ENCODE assay signal across 8 mouse cellular contexts in the genomic region with DNA sequence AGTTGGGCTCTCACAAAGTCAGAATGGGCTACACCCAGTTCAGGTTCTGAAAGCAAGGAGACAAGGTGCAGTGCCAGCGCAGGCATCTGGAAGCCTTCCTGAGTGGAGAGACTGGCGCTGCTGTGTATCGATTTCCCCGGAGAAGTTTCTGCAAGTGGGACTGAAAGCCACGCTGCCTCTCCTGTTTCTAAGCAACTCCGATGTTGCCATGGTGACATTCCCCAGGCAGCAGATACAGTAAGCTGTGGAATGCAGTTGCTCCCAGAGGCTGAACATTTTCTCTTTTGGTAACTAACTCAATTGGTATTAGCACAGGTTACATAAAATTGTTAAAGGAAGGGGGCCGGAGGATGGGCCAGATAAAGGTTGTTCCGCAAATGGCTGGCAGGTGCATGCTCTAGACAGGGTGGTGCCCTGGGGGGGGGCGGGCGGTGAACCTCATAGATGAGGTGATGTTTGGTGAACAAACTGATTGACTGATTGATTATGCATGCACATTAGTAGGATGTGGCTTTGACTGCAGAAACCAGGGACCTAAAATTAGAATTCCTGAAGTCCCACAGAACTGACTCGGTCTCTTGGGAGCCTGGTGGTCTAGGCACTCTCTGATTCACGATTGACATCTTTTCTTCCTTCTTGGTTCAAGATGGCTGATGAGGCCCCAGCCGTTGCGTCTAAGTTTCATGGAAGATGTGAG. TPM values are rescaled to one million over a fixed set of nuclear protein-coding genes. Genes with fewer than 3 reads are reported as not detected.
DNase-seq lines count a peak whose midpoint lies in the region; ATAC-seq and TF ChIP-seq lines count a peak whose summit lies in the region.

No protein-coding gene starts in this region.

- TF ChIP-seq CTCF in left cerebral cortex, adult 2 months (IDR thresholded peaks at IDR 0.05): no peak

- WGBS in forebrain, embryonic 12.5 days: 27% methylated on average over 14 of the region's 14 CpGs
- WGBS in hindbrain, embryonic 12.5 days: 27% methylated on average over 14 of the region's 14 CpGs
- WGBS in midbrain, embryonic 14.5 days: 11% methylated on average over 14 of the region's 14 CpGs

- no peak overlapping the region for H3K27ac ChIP-seq in ES-E14 (ENCODE audit: insufficient read depth, low read depth, low read length, poor library complexity, severe bottlenecking)
- H3K27ac ChIP-seq in forebrain, embryonic 12.5 days: peak overlapping the region; percentile 86
- peak overlapping the region; percentile 87 for H3K27ac ChIP-seq in hindbrain, embryonic 12.5 days
- peak overlapping the region; percentile 89 for H3K27ac ChIP-seq in left cerebral cortex, adult 2 months
- peak overlapping the region; percentile 85 for H3K27ac ChIP-seq in midbrain, embryonic 14.5 days (replicated peaks; ENCODE audit: low read depth, low read length)

- intact Hi-C loops in left cerebral cortex, adult 2 months (cut with DNase I): no loop called here

- H3K4me2 ChIP-seq in forebrain, embryonic 12.5 days: peak overlapping the region; percentile 50
- peak overlapping the region; percentile 42 for H3K4me2 ChIP-seq in hindbrain, embryonic 12.5 days (replicated peaks)
- H3K4me2 ChIP-seq in midbrain, embryonic 14.5 days (ENCODE audit: low read length): peak overlapping the region; percentile 48

- no peaks in the 10 kb centered on the region for H3K36me3 ChIP-seq in ES-E14 (ENCODE audit: control insufficient read depth, insufficient read depth, low read length, poor library complexity, severe bottlenecking)
- 0 out of 2 replicates have a peak, but pooled peaks cover 2% of the 10 kb centered on the region for H3K36me3 ChIP-seq in forebrain, embryonic 12.5 days (replicated peaks)
- no peaks in the 10 kb centered on the region for H3K36me3 ChIP-seq in hindbrain, embryonic 12.5 days
- no peaks in the 10 kb centered on the region for H3K36me3 ChIP-seq in midbrain, embryonic 14.5 days (ENCODE audit: control insufficient read depth, insufficient read depth, low read length)

- H3K9me3 ChIP-seq in ES-E14 (ENCODE audit: control insufficient read depth, insufficient read depth, low read depth, low read length): no peaks in the 10 kb centered on the region
- no peaks in the 10 kb centered on the region for H3K9me3 ChIP-seq in forebrain, embryonic 12.5 days
- H3K9me3 ChIP-seq in hindbrain, embryonic 12.5 days (replicated peaks): no peaks in the 10 kb centered on the region
- H3K9me3 ChIP-seq in midbrain, embryonic 14.5 days (ENCODE audit: control insufficient read depth, low read length): no peaks in the 10 kb centered on the region

- in situ Hi-C loops in ES-E14 (cut with MboI; ENCODE audit: low sequenced_read_pairs in 2 of 2, unreplicated experiment in 2 of 2): no loop called here

- H3K9ac ChIP-seq in ES-E14 (ENCODE audit: insufficient read depth, low read depth, low read length, poor library complexity, severe bottlenecking): no peak overlapping the region
- 0 out of 2 replicates have a peak overlapping the region, but pooled peaks have one; percentile 36 for H3K9ac ChIP-seq in forebrain, embryonic 12.5 days
- peak overlapping the region; percentile 35; the same call in 1 of the 2 replicates for H3K9ac ChIP-seq in hindbrain, embryonic 12.5 days
- H3K9ac ChIP-seq in midbrain, embryonic 14.5 days (replicated peaks; ENCODE audit: low read length): 0 out of 2 replicates have a peak overlapping the region, but pooled peaks have one; percentile 16

- no peaks in the 10 kb centered on the region for H3K27me3 ChIP-seq in forebrain, embryonic 12.5 days
- H3K27me3 ChIP-seq in hindbrain, embryonic 12.5 days: no peaks in the 10 kb centered on the region
- no peaks in the 10 kb centered on the region for H3K27me3 ChIP-seq in midbrain, embryonic 14.5 days (ENCODE audit: control insufficient read depth, insufficient read depth, low read length)

- no peak overlapping the region for H3K4me3 ChIP-seq in ES-E14 (ENCODE audit: insufficient read depth in 1 of 2, low read depth in 1 of 2, low read length in 2 of 2, poor library complexity in 1 of 2, severe bottlenecking in 1 of 2)
- H3K4me3 ChIP-seq in forebrain, embryonic 12.5 days (replicated peaks): peak overlapping the region; percentile 13
- 0 out of 2 replicates have a peak overlapping the region, but pooled peaks have one; percentile 10 for H3K4me3 ChIP-seq in hindbrain, embryonic 12.5 days
- H3K4me3 ChIP-seq in left cerebral cortex, adult 2 months: peak overlapping the region; percentile 18
- peak overlapping the region; percentile 11 for H3K4me3 ChIP-seq in midbrain, embryonic 14.5 days (replicated peaks; ENCODE audit: low read depth, low read length)

- peak; percentile 86 for ATAC-seq in forebrain, embryonic 12.5 days (ENCODE audit: low FRiP score)
- ATAC-seq in hindbrain, embryonic 12.5 days (ENCODE audit: low FRiP score): peak; percentile 67
- ATAC-seq in midbrain, embryonic 14.5 days (ENCODE audit: low FRiP score, low TSS enrichment): peak; percentile 76

- DNase-seq in adrenal gland, postnatal 10 days: peak; percentile 67
- no peak for DNase-seq in adrenal gland, adult 18-20 months (ENCODE audit: low spot score in 2 of 2)
- DNase-seq in ES-E14 (ENCODE audit: low read depth, low spot score): peak; percentile 35
- DNase-seq in left cerebral cortex, adult 2 months (ENCODE audit: extremely low spot score in 1 of 2, low spot score in 2 of 2): peak; percentile 74 to 86
- peak; percentile 93 for DNase-seq in midbrain, embryonic 14.5 days
- DNase-seq in yolk sac, embryonic 10.5 days (ENCODE audit: low spot score): peak; percentile 52

- peaks cover 7 to 32% of the 10 kb centered on the region in 2 experiments; a peak in 3 of 4 replicates for H3K4me1 ChIP-seq in ES-E14 (ENCODE audit: control insufficient read depth in 2 of 2, insufficient read depth in 2 of 2, low read length in 2 of 2, poor library complexity in 1 of 2)
- peaks cover 80% of the 10 kb centered on the region for H3K4me1 ChIP-seq in forebrain, embryonic 12.5 days
- peaks cover 84% of the 10 kb centered on the region for H3K4me1 ChIP-seq in hindbrain, embryonic 12.5 days
- H3K4me1 ChIP-seq in midbrain, embryonic 14.5 days (ENCODE audit: control insufficient read depth, insufficient read depth, low read length): peaks cover 71% of the 10 kb centered on the region

TF ChIP-seq in ES-E14, 5 proteins besides CTCF, POLR2A, EP300 and RAD21:
- TF ChIP-seq CHD2 (IDR thresholded peaks at IDR 0.05; ENCODE audit: low read depth, low read length): no peak
- no peak for TF ChIP-seq HCFC1 (IDR thresholded peaks at IDR 0.05; ENCODE audit: borderline replicate concordance, insufficient read depth, low read length)
- TF ChIP-seq ZNF384 (IDR thresholded peaks at IDR 0.05; ENCODE audit: low read depth, low read length): no peak
- no peak for TF ChIP-seq ZC3H11A (IDR thresholded peaks at IDR 0.05; ENCODE audit: borderline replicate concordance, low read depth, low read length)
- TF ChIP-seq MAFK (IDR thresholded peaks at IDR 0.05; ENCODE audit: insufficient read depth, low read depth, low read length): no peak

RNA-seq across cellular contexts. Expression of a gene that starts 8.4 kb away (rescaled TPM):
- total RNA-seq in adrenal gland, postnatal 10 days (2021): 100 to 1,000 TPM; 882 to 922 TPM
- total RNA-seq in adrenal gland, adult 18-20 months (2021): 1,000 to 10,000 TPM; 1,159 to 1,329 TPM
- total RNA-seq in ES-E14 (2012; rRNA removed): 365 and 441 TPM in 2 replicates
- 86.9 and 90.5 TPM in 2 replicates for polyA plus RNA-seq in forebrain, embryonic 12.5 days (2016; fragmentation: Nextera tagmentation; extraction: Ambion mirVana)
- 102 and 104 TPM in 2 replicates for polyA plus RNA-seq in hindbrain, embryonic 12.5 days (2016; fragmentation: Nextera tagmentation; extraction: Ambion mirVana)
- 1,000 to 10,000 TPM; 1,511 to 1,570 TPM for total RNA-seq in left cerebral cortex, adult 2 months (2021)
- polyA plus RNA-seq in midbrain, embryonic 14.5 days (2014; fragmentation: Nextera tagmentation; extraction: Ambion mirVana): 129 and 260 TPM in 2 replicates

Comparison
In these comparisons a context has a peak if more than half of its experiments do, and no peak if none do; other contexts are left out.
1. DNase-seq: peak in adrenal gland, postnatal 10 days (single experiment), ES-E14 (single experiment), left cerebral cortex, adult 2 months (2 of 2), midbrain, embryonic 14.5 days (single experiment) and yolk sac, embryonic 10.5 days (single experiment); none in adrenal gland, adult 18-20 months (0 of 2).
2. H3K4me3 ChIP-seq: peak in forebrain, embryonic 12.5 days (single experiment), hindbrain, embryonic 12.5 days (single experiment), left cerebral cortex, adult 2 months (single experiment) and midbrain, embryonic 14.5 days (single experiment); none in ES-E14 (0 of 2).
3. Peak in every context shown above with its lines, with median percentiles within 50 percentile points of each other: ATAC-seq and H3K4me2 ChIP-seq.